Mouse (Mus musculus): ENCODE measurements around the gene Hectd1. TPM values are rescaled to one million over a fixed set of nuclear protein-coding genes. Genes with fewer than 3 reads are reported as not detected.
A peak's percentile ranks its signal among the peaks of the same experiment; 100 is the strongest.

Gene Hectd1
- polyA plus RNA-seq, 1 experiment from 2014 or later = 36.0 TPM

DNA sequence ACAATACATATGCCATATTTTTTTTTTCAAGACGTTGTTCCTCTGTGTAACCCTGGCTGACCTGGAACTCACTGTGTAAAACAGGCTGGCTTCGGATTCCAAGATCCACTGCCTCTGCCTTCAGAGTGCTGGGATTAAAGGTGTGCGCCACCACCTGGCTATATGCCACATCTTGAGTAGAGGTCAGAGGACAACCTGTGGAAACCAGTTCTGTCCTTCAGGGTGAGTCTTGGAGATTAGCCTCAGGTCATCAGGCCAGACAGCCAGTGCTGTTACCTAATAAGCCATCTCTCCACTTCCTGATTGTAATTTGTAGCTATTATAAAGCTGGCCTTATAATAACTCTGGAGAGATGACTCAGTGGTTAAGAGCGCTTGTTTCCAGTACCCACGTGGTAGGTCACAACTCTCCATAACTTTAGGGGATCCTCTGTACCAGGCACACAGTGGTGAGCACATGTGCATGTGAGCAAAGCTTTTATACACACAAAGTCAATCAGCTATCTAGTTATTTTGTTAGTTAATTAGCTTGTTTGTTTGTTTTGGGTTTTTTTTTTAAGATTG, 122.6 kb downstream of the Hectd1 start:
- Histone ChIP-seq H3K9ac (no peak overlapping the region), H3K4me3 (no peak overlapping the region), H3K4me2 (replicated peaks) (no peak overlapping the region), H3K27ac (no peak overlapping the region), H3K4me1 (peaks cover 3% of the 10 kb centered on the region; the same call in 1 of the 2 replicates), H3K27me3 (replicated peaks) (no peaks in the 10 kb centered on the region), H3K36me3 (no peaks in the 10 kb centered on the region), H3K9me3 (no peaks in the 10 kb centered on the region)
- 91% methylated on average over 5 of the region's 5 CpGs for WGBS
- no peak for ATAC-seq (ENCODE audit: low FRiP score, low read depth)

- no peak for ATAC-seq (ENCODE audit: low FRiP score, low read depth)
- Histone ChIP-seq H3K27me3 (replicated peaks) (no peaks in the 10 kb centered on the region), H3K27ac (no peak overlapping the region), H3K4me2 (replicated peaks) (no peak overlapping the region), H3K4me3 (no peak overlapping the region), H3K4me1 (peaks cover 3% of the 10 kb centered on the region; the same call in 1 of the 2 replicates), H3K9me3 (no peaks in the 10 kb centered on the region), H3K9ac (no peak overlapping the region), H3K36me3 (no peaks in the 10 kb centered on the region)
- WGBS = 78% methylated on average over 12 of the region's 12 CpGs
Observed at GRCm38 (mm10) chr12:51705778-51706177, 123.6 kb downstream of the Hectd1 start.

DNA sequence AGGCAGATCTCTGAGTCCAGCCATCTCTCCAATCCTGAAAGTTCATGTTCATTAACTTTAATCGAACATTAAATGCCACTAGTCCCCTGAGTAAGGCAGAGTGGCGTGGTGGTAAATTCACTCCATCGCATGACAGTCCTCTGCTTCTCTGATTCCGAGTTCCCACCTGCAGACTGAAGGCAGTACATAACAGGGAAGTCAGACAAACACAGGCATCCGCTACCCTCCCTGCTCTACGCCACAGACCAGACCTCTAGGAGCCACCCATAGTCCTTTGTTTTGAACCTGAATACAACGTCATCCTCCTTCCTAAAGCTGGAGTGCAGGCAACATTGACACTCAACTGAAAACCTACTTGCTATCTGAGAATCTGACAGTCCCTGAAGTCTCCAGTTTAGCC, 124.8 kb downstream of the Hectd1 start:
- Histone ChIP-seq H3K36me3 (no peaks in the 10 kb centered on the region), H3K9ac (no peak overlapping the region), H3K9me3 (no peaks in the 10 kb centered on the region), H3K4me2 (replicated peaks) (no peak overlapping the region), H3K4me3 (no peak overlapping the region), H3K27me3 (replicated peaks) (no peaks in the 10 kb centered on the region), H3K4me1 (peaks cover 3% of the 10 kb centered on the region; the same call in 1 of the 2 replicates), H3K27ac (no peak overlapping the region)
- WGBS = 69% methylated on average over 7 of the region's 7 CpGs
- no peak for ATAC-seq (ENCODE audit: low FRiP score, low read depth)

GRCm38 (mm10) chr12:51703859-51704258, 125.5 kb downstream of the Hectd1 start:
- Histone ChIP-seq H3K4me2 (replicated peaks) (no peak overlapping the region), H3K36me3 (no peaks in the 10 kb centered on the region), H3K4me1 (peaks cover 3% of the 10 kb centered on the region; the same call in 1 of the 2 replicates), H3K4me3 (no peak overlapping the region), H3K9me3 (no peaks in the 10 kb centered on the region), H3K9ac (no peak overlapping the region), H3K27ac (no peak overlapping the region), H3K27me3 (replicated peaks) (no peaks in the 10 kb centered on the region)
- 0 out of 2 replicates have a peak, but pooled peaks have one; percentile 56 for ATAC-seq (ENCODE audit: low FRiP score, low read depth)
- 8% methylated on average over 1 of the region's 1 CpGs for WGBS

DNA sequence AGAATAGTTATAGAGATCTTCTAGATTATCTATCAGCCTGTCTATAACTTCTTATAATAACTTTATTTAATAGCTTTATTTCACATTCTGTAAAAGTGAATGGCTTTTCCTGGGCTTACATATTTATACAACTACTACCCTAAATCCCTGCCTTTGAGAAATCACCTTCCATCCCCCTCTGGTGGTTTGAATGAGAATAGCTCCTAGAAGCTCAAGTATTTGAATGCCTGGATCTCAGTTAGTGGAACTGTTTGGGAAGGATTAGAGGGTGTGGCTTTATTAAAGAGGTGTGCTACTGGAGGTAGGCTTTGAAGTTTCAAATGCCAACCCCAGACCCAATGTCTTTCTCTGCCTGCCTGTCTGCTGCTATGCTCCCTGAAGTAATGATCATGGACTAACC, 127.6 kb downstream of the Hectd1 start:
- H3K4me1 ChIP-seq = peaks cover 3% of the 10 kb centered on the region; the same call in 1 of the 2 replicates
- no peaks in the 10 kb centered on the region for H3K36me3 ChIP-seq
- no peak overlapping the region for H3K9ac ChIP-seq
- H3K4me3 ChIP-seq = no peak overlapping the region
- H3K27ac ChIP-seq = no peak overlapping the region
- no peak for ATAC-seq (ENCODE audit: low FRiP score, low read depth)
- no peaks in the 10 kb centered on the region for H3K9me3 ChIP-seq
- no peak overlapping the region for H3K4me2 ChIP-seq (replicated peaks)
- H3K27me3 ChIP-seq (replicated peaks) = no peaks in the 10 kb centered on the region

DNA sequence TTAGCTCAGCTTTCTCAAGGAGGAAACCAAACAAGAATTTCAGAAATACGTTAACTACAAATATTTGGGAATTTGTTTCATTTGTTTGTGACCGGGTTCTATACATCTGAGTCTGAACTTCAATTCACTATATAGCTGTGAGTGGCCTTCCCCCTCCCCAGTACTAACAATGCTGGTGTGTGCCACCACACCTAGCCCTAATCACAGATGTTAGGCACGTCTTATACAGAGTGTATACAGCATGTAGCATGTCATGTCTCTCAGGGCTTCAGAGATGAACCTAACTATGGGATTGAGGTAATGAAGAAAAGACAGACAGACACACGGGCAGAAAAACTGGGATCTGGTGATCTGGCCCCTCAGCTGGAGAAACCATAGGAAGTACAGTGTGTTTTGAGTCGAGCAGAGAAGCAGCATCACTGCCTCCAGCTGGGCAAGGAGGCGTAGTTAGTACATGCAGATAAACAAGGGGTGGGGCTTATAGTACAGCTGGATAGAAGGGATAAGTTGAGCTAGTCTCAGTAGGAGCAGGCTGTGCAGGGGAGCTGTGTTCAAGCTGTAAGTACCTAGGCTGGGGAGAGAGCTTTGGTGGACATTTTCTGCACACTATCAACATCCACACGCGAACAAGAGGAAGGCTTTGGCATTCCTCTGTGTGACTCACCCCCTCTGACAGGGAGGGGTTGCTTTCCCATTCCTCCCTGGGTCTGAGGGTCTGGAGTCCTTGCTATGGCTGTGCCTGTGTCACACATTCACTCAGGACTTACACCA, 129.5 kb downstream of the Hectd1 start:
- no peak overlapping the region for H3K4me3 ChIP-seq
- 61% methylated on average over 8 of the region's 8 CpGs for WGBS

GRCm38 (mm10) chr12:51696157-51696556, 133.2 kb downstream of the Hectd1 start:
- Histone ChIP-seq H3K27ac (no peak overlapping the region), H3K9ac (no peak overlapping the region), H3K27me3 (replicated peaks) (no peaks in the 10 kb centered on the region), H3K9me3 (no peaks in the 10 kb centered on the region), H3K4me1 (peaks cover 2% of the 10 kb centered on the region; the same call in 1 of the 2 replicates), H3K4me2 (replicated peaks) (no peak overlapping the region), H3K4me3 (no peak overlapping the region), H3K36me3 (no peaks in the 10 kb centered on the region)
- ATAC-seq (ENCODE audit: low FRiP score, low read depth) = no peak
- WGBS = 93% methylated on average over 2 of the region's 2 CpGs

More for the DNA sequence above, 129.5 kb downstream of the Hectd1 start:
- peaks cover 3% of the 10 kb centered on the region; the same call in 1 of the 2 replicates for H3K4me1 ChIP-seq
- H3K36me3 ChIP-seq = no peaks in the 10 kb centered on the region
- no peak overlapping the region for H3K4me2 ChIP-seq (replicated peaks)
- H3K27ac ChIP-seq = no peak overlapping the region
- no peak for ATAC-seq (ENCODE audit: low FRiP score, low read depth)
- H3K9me3 ChIP-seq = no peaks in the 10 kb centered on the region
- H3K9ac ChIP-seq = no peak overlapping the region
- no peaks in the 10 kb centered on the region for H3K27me3 ChIP-seq (replicated peaks)

DNA sequence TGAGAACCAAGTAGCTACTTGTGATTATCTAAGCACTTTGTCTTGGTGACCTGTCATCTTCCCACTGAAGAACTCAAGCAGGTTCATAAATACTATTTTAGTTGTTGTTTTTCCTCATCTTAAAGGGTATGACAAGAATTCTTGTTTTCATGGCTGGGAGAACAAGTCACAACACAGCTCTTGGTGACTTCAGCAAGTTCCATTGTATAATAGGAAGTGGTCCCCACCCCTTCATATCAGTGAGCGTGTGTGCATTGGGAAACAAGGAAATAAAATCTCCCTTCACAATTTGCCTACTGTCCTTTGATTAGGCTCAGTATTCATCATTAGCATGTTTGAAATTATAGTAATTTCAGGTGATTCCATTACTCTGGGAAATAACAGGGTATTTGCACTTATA, 134.4 kb downstream of the Hectd1 start:
- Histone ChIP-seq H3K27me3 (replicated peaks) (no peaks in the 10 kb centered on the region), H3K4me2 (replicated peaks) (no peak overlapping the region), H3K27ac (no peak overlapping the region), H3K36me3 (no peaks in the 10 kb centered on the region), H3K9me3 (no peaks in the 10 kb centered on the region), H3K4me3 (no peak overlapping the region), H3K9ac (no peak overlapping the region), H3K4me1 (peaks cover 2% of the 10 kb centered on the region; the same call in 1 of the 2 replicates)
- WGBS = 94% methylated on average over 1 of the region's 1 CpGs
- ATAC-seq (ENCODE audit: low FRiP score, low read depth) = no peak

- no peak for ATAC-seq (ENCODE audit: low FRiP score, low read depth)
- H3K9me3 ChIP-seq = no peaks in the 10 kb centered on the region
- H3K9ac ChIP-seq = no peak overlapping the region
- no peaks in the 10 kb centered on the region for H3K36me3 ChIP-seq
- H3K4me1 ChIP-seq = peaks cover 8% of the 10 kb centered on the region
- no peak overlapping the region for H3K4me3 ChIP-seq
- no peak overlapping the region for H3K27ac ChIP-seq
- H3K27me3 ChIP-seq (replicated peaks) = no peaks in the 10 kb centered on the region
- H3K4me2 ChIP-seq (replicated peaks) = no peak overlapping the region
Observed at GRCm38 (mm10) chr12:51694096-51694495, 135.2 kb downstream of the Hectd1 start.

Other genes with a start within 250 kb of the Hectd1 start
- gene Coch, start 236.2 kb downstream of the Hectd1 start, polyA plus RNA-seq (2016; fragmentation: Nextera tagmentation; extraction: Ambion mirVana) = 5.5 and 7.5 TPM in 2 replicates
- gene Ap4s1, start 138.5 kb downstream of the Hectd1 start, polyA plus RNA-seq (2016; fragmentation: Nextera tagmentation; extraction: Ambion mirVana) = 49.9 and 54.4 TPM in 2 replicates
- 55.5 and 63.4 TPM in 2 replicates for gene Strn3, start 137.6 kb downstream of the Hectd1 start, polyA plus RNA-seq (2016; fragmentation: Nextera tagmentation; extraction: Ambion mirVana)
- 7.8 and 8.5 TPM in 2 replicates for gene Heatr5a, start 141.8 kb upstream of the Hectd1 start, polyA plus RNA-seq (2016; fragmentation: Nextera tagmentation; extraction: Ambion mirVana)
- gene Dtd2, start 177.0 kb upstream of the Hectd1 start, polyA plus RNA-seq (2016; fragmentation: Nextera tagmentation; extraction: Ambion mirVana) = 18.9 and 19.7 TPM in 2 replicates
- not detected in 2 replicates for gene Gpr33, start 198.5 kb upstream of the Hectd1 start, polyA plus RNA-seq (2016; fragmentation: Nextera tagmentation; extraction: Ambion mirVana)